Mouse (Mus musculus) effector memory CD4-positive, alpha-beta T cell, adult 5 months (primary cell): Measurements from ENCODE around the gene Gm11937. TPM values are rescaled to one million over a fixed set of nuclear protein-coding genes. Genes with fewer than 3 reads are reported as not detected.

Experiments
- polyA plus RNA-seq: library from polyadenylated mRNA; unstranded; fragments of 100-300 nt; shearing (Covaris generic); gene quantifications from one replicate; pipeline ENCODE4 v1.2.1, GENCODE M21; 2017

Gene Gm11937
- not detected for polyA plus RNA-seq

DNA sequence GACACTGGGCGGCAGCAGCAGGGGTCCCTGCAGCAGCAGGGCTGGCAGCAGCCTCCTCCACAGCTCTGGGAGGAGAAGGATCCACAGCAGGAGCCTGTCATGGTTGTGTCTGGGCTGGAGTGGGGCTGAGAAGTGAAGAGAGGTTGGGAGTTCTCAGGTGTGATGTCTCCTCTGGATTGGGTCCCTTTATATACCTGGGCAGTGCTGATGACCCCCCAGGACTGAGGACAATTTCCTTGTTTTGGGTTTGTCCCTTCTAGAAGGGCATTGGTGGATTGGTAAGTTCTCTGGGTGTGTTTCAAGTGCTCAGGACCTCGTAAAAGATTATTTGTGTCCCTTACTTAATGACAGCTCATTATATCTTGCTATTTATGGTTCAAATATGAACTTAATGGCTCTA, at the start of gene Gm11937:
Gm11937 (minus strand) TSS at position 101 of the 400 bp plus-strand sequence.

GRCm38 (mm10) chr11:99658467-99659010, 48.5 kb upstream of the Gm11937 start, which contains the start of gene Gm11563:
Gene Gm11563 (minus strand): TSS chr11:99658960.

DNA sequence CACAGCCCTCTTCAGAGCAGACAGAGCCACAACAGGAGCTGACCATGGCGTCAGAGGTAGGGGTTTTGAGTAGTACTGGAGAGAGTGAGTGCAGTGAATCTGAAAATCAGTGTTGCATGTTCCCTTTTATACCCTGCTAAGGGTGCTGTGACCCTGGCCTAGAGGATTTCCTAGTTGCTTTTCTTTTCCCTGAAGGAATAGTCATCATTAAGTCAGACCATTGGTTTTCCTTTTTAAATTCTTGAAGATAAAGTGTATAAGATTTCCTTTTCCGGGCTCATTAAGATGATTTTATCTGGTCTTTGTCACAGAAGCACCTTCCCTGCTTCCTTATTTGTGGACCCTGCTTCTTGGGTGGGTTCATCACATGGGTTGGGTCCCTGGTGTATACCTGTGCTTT, 40.1 kb upstream of the Gm11937 start, which contains the start of gene Gm11555:
Gm11555 (minus strand) TSS at position 101 of the 400 bp plus-strand sequence.

GRCm38 (mm10) chr11:99643635-99644139, 33.7 kb upstream of the Gm11937 start, which contains the start of gene Krtap4-7:
Gene Krtap4-7 (minus strand): TSS chr11:99644089.

DNA sequence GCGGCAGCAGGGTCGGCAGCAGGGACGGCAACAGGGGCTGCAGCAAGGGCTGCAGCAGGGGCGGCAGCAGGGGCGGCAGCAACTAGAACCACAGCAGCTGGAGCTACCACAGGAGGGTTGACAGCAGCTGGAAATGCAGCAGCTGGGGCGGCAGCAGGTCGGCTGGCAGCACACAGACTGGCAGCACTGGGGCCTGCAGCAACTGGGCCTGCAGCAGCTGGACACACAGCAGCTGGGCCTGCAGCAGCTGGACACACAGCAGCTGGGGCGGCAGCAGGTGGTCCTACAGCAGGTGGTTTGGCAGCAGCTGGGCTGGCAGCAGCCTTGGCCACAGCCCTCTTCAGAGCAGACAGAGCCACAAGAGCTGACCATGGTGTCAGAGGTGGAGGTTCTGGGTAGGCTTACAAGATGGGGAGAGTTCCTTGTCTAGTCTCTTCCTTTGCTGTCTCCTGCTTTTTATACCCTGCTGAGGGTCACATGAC, 24.7 kb upstream of the Gm11937 start, which contains the start of gene Krtap4-2:
Krtap4-2 (minus strand) TSS at position 432 of the 482 bp plus-strand sequence.

DNA sequence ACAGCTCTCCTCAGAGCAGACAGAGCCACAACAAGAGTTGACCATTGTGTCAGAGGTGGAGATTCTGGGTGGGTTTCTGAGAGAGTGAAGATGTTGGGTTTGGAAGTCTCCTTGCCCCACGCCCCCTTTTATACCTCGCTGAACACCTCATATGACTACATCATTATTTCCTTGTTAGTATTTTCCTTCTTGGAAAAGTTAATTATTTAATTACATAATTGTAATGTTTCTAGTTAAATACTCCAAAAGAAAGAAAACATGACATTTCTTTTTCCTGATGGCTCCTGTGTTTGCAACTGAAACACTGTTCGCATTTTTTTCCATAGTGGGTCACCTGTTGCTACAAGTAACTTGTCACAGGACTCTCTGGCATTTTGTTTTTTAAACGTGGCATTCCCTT, 18.1 kb upstream of the Gm11937 start, which contains the start of gene Krtap4-1:
Krtap4-1 (minus strand) TSS at position 101 of the 400 bp plus-strand sequence.

DNA sequence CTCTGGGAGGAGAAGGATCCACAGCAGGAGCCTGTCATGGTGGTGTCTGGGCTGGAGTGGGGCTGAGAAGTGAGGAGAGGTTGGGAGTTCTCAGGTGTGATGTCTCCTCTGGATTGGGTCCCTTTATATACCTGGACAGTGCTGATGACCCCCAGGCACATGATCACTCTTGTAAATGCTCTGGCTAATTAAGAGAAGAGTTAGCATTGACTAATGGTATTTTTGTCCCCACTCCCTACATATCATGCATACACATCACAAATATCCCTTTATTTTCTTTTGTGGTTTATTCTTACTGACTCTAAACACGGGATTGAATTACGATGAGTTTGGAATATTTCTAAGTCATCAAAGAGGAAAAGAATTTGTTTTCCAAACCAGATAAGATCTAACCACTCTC, 10.3 kb upstream of the Gm11937 start, which contains the start of gene Gm11562:
Gm11562 (minus strand) TSS at position 101 of the 400 bp plus-strand sequence.

DNA sequence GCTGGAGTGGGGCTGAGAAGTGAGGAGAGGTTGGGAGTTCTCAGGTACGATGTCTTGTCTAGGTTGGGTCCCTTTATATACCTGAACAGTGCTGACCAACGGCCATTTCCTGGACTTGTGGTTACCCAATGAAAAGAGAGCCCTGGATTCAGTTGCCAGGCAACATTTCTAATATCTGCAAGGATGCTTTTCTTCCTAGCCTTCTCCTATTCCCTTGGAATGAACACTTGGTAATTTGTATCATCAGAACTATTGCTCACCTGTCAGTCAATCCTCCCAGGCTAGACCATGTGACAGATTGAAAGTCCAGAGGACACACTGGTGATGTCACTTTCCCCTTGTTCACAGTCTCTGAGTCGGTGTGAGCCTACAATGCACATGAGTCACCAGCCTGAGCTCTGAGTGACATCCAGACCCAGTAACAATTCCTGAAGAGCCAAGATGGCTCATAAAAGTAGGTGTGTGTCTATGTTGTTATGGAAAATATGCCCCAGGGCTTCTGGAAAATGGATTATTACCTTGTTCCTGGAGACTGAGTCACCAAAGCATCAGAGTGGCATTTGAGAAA, 4.9 kb upstream of the Gm11937 start, which contains the start of gene Krtap2-4:
Krtap2-4 (minus strand) TSS at position 51 of the 568 bp plus-strand sequence.

DNA sequence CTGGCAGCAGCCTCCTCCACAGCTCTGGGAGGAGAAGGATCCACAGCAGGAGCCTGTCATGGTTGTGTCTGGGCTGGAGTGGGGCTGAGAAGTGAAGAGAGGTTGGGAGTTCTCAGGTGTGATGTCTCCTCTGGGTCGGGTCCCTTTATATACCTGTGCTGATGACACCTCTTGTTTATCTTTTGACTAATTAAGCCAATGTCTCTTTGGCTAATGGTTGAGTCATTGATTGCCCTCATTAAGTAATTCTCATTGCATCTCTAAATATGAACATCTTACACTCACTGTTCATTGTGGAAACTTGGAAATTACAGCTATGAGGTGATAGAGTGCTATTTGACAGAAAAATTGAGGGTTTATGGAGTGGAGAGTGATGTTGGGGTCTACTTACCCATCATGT, 6.8 kb downstream of the Gm11937 start, which contains the start of gene Gm11938:
Gm11938 (minus strand) TSS at position 101 of the 400 bp plus-strand sequence.

DNA sequence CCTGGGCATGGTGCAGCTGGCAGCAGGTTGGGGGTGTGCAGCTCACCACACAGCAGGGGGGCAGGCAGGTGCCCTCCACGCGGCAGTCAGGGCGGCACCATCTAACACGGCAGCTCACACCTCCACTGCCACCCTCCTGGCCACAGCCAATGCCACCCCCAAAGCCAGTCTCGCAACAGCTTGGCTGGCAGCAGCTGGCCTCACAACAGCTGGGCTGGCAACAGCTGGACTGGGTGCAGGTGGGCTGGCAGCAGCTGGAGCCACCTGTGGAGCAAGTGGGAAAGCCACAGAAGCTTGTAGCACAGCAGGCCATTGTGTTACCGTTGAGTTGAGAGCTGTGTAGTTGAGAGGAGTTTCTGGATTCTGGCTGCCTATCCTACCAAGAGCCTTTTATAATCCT, 12.2 kb downstream of the Gm11937 start, which contains the start of gene Krtap9-3:
Krtap9-3 (minus strand) TSS at position 364 of the 400 bp plus-strand sequence.

GRCm38 (mm10) chr11:99590981-99591380, 19.0 kb downstream of the Gm11937 start, which contains the start of gene Krtap1-3:
Gene Krtap1-3 (minus strand): TSS chr11:99591339.

DNA sequence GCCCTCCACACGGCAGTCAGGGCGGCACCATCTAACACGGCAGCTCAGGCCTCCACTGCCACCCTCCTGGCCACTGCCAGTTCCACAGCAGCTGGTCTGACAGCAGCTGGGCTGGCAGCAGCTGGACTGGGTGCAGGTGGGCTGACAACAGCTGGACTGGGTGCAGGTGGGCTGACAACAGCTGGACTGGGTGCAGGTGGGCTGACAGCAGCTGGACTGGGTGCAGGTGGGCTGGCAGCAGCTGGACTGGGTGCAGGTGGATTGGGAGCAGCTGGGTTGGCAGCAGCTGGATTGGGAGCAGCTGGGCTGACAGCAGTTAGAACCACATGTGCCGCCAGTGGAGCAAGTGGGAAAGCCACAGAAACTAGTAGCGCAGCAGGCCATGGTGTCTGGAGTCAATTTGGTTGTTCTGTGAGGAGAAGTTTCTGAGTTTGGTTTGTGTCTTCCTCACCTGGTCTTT, 26.7 kb downstream of the Gm11937 start, which contains the start of gene Krtap1-4:
Krtap1-4 (minus strand) TSS at position 410 of the 460 bp plus-strand sequence.

DNA sequence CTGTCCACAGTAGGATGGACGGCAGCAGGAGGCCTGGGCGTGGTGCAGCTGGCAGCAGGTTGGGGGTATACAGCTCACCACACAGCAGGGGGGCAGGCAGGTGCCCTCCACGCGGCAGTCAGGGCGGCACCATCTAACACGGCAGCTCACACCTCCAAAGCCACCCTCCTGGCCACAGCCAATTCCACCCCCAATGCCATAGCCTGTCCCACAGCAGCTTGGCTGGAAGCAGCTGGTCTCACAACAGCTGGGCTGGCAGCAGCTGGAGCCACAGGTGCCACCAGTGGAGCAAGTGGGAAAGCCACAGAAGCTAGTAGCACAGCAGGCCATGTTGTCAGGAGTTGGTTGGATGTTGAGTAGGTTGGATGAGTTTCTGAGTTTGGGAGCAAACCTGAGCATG, 29.4 kb downstream of the Gm11937 start, which contains the start of gene Krtap1-5:
Krtap1-5 (minus strand) TSS at position 381 of the 400 bp plus-strand sequence.

GRCm38 (mm10) chr11:99566530-99566929, 43.5 kb downstream of the Gm11937 start, which contains the start of gene Krtap3-1:
Gene Krtap3-1 (minus strand): TSS chr11:99566630.

Other genes starting within 250 kb of the Gm11937 start
- not detected for gene Krt28, start 235.3 kb downstream of the Gm11937 start, polyA plus RNA-seq
- gene Krt10, start 220.8 kb downstream of the Gm11937 start, polyA plus RNA-seq = 8.1 TPM
- gene Krt12, start 187.9 kb downstream of the Gm11937 start, polyA plus RNA-seq = 0.26 TPM
- gene Krt20, start 172.0 kb downstream of the Gm11937 start, polyA plus RNA-seq = not detected
- not detected for gene Krt23, start 117.1 kb downstream of the Gm11937 start, polyA plus RNA-seq
- not detected for gene Krt39, start 88.9 kb downstream of the Gm11937 start, polyA plus RNA-seq
- not detected for gene Krt40, start 67.0 kb downstream of the Gm11937 start, polyA plus RNA-seq
- gene Krtap3-3, start 59.3 kb downstream of the Gm11937 start, polyA plus RNA-seq = not detected
- gene Krtap3-2, start 53.3 kb downstream of the Gm11937 start, polyA plus RNA-seq = not detected
- not detected for gene Gm11939, start 50.7 kb downstream of the Gm11937 start, polyA plus RNA-seq
- not detected for gene Krtap3-1, start 43.6 kb downstream of the Gm11937 start, polyA plus RNA-seq
- gene Krtap1-5, start 29.2 kb downstream of the Gm11937 start, polyA plus RNA-seq = not detected
- not detected for gene Krtap1-4, start 26.5 kb downstream of the Gm11937 start, polyA plus RNA-seq
- gene Krtap1-3, start 18.9 kb downstream of the Gm11937 start, polyA plus RNA-seq = not detected
- not detected for gene Krtap9-3, start 12.1 kb downstream of the Gm11937 start, polyA plus RNA-seq
- not detected for gene Gm11938, start 6.9 kb downstream of the Gm11937 start, polyA plus RNA-seq
- gene Krtap2-4, start 4.7 kb upstream of the Gm11937 start, polyA plus RNA-seq = not detected
- not detected for gene Gm11562, start 10.2 kb upstream of the Gm11937 start, polyA plus RNA-seq
- gene Krtap4-1, start 18.0 kb upstream of the Gm11937 start, polyA plus RNA-seq = not detected
- not detected for gene Krtap4-2, start 24.9 kb upstream of the Gm11937 start, polyA plus RNA-seq
- not detected for gene Krtap4-7, start 33.9 kb upstream of the Gm11937 start, polyA plus RNA-seq
- gene Gm11555, start 40.0 kb upstream of the Gm11937 start, polyA plus RNA-seq = not detected
- not detected for gene Gm11563, start 48.8 kb upstream of the Gm11937 start, polyA plus RNA-seq
- gene Krtap4-6, start 55.8 kb upstream of the Gm11937 start, polyA plus RNA-seq = not detected
- not detected for gene Gm14190, start 80.6 kb upstream of the Gm11937 start, polyA plus RNA-seq
- gene Gm14180, start 124.1 kb upstream of the Gm11937 start, polyA plus RNA-seq = not detected
- gene Gm11595, start 162.7 kb upstream of the Gm11937 start, polyA plus RNA-seq = not detected
- gene Krtap4-8, start 170.5 kb upstream of the Gm11937 start, polyA plus RNA-seq = not detected
- gene Krtap4-9, start 175.0 kb upstream of the Gm11937 start, polyA plus RNA-seq = not detected
- gene Gm11596, start 183.3 kb upstream of the Gm11937 start, polyA plus RNA-seq = not detected
- gene Gm11569, start 188.7 kb upstream of the Gm11937 start, polyA plus RNA-seq = not detected
- not detected for gene Gm11554, start 194.3 kb upstream of the Gm11937 start, polyA plus RNA-seq
- not detected for gene Krtap4-13, start 199.7 kb upstream of the Gm11937 start, polyA plus RNA-seq
- not detected for gene Gm11564, start 205.5 kb upstream of the Gm11937 start, polyA plus RNA-seq
- not detected for gene 2300003K06Rik, start 227.9 kb upstream of the Gm11937 start, polyA plus RNA-seq
- gene Krtap4-16, start 241.4 kb upstream of the Gm11937 start, polyA plus RNA-seq = not detected
- gene Gm11568, start 247.7 kb upstream of the Gm11937 start, polyA plus RNA-seq = not detected